Mouse (Mus musculus) heart, embryonic 11.5 days (tissue): ENCODE results near the gene Derl2. TPM values are rescaled to one million over a fixed set of nuclear protein-coding genes. Genes with fewer than 3 reads are reported as not detected.

Experiments
- ATAC-seq: fragments of 200-750 bp; cut with Nextera tagmentation; replicated peaks from 2 replicates; pipeline ENCODE4 v1.8.0; 2017; ENCODE audit warnings: moderate library complexity; ENCODE audit not compliant: insufficient number of reproducible peaks, low FRiP score, low TSS enrichment
- H3K27ac ChIP-seq: fragments of 300-500 bp; sonication (generic); 2 replicates; pipeline ENCODE4 v1.5.1; 2014; ENCODE audit warnings: mild to moderate bottlenecking, low read depth, low read length
- H3K27me3 ChIP-seq: fragments of 300-500 bp; sonication (generic); 2 replicates; pipeline ENCODE4 v1.6.1; 2014; ENCODE audit warnings: mild to moderate bottlenecking, low read length, mixed read lengths; ENCODE audit not compliant: control insufficient read depth, insufficient read depth
- H3K36me3 ChIP-seq: fragments of 300-500 bp; sonication (generic); 2 replicates; pipeline ENCODE4 v1.6.1; 2014; ENCODE audit warnings: mild to moderate bottlenecking, low read length, moderate library complexity, mixed read lengths; ENCODE audit not compliant: control insufficient read depth, insufficient read depth
- H3K4me1 ChIP-seq: fragments of 300-500 bp; sonication (generic); 2 replicates; pipeline ENCODE4 v1.6.1; 2014; ENCODE audit warnings: low read length; ENCODE audit not compliant: control insufficient read depth, insufficient read depth
- H3K4me2 ChIP-seq: fragments of 300-500 bp; sonication (generic); 2 replicates; pipeline ENCODE4 v1.6.1; 2014; ENCODE audit warnings: mild to moderate bottlenecking, moderate library complexity
- H3K4me3 ChIP-seq: fragments of 300-500 bp; sonication (generic); 2 replicates; pipeline ENCODE4 v1.5.1; 2014; ENCODE audit warnings: low read depth, low read length
- H3K9ac ChIP-seq: fragments of 300-500 bp; sonication (generic); 2 replicates; pipeline ENCODE4 v1.6.1; 2014; ENCODE audit warnings: mild to moderate bottlenecking, low read depth, low read length, moderate library complexity
- H3K9me3 ChIP-seq: fragments of 300-500 bp; sonication (generic); replicated peaks from 2 replicates; pipeline ENCODE4 v1.6.1; 2016; ENCODE audit warnings: low read length; ENCODE audit not compliant: control insufficient read depth
- WGBS: fragments of 180-500 bp; shearing (Covaris S2); extraction: QIAGEN DNeasy Blood & Tissue Kit; methylation state at CpG from one replicate; pipeline ENCODE4 v1.1.7; 2014; ENCODE audit not compliant: insufficient replicate concordance; 5-methylcytosine and 5-hydroxymethylcytosine counted together
- polyA plus RNA-seq: library from polyadenylated mRNA; unstranded; fragments of >200 nt; fragmentation: Nextera tagmentation; extraction: Ambion mirVana; gene quantifications from 2 replicates; pipeline ENCODE4 v1.2.1, GENCODE M21; 2014

Gene Derl2
- 34.7 and 34.8 TPM in 2 replicates for polyA plus RNA-seq

- Histone ChIP-seq H3K4me1 (peaks cover 7% of the 10 kb centered on the region; the same call in 1 of the 2 replicates), H3K4me2 (peak within 1 kb of the TSS; percentile 84), H3K36me3 (peaks cover 8% of the 10 kb centered on the region; the same call in 1 of the 2 replicates), H3K27me3 (no peaks in the 10 kb centered on the region), H3K4me3 (peak within 1 kb of the TSS; percentile 89), H3K27ac (peak within 1 kb of the TSS; percentile 98), H3K9me3 (no peaks in the 10 kb centered on the region), H3K9ac (peak within 1 kb of the TSS; percentile 93)
- under 1% methylated on average over 71 of the region's 71 CpGs for WGBS
- peak; percentile 100 for ATAC-seq
Measured at GRCm38 (mm10) chr11:71019201-71020068, at the start of gene Derl2, which contains the start of gene Mis12. Gene Derl2 (minus strand): TSS chr11:71019841. Gene Mis12 (plus strand): TSS chr11:71019611.

DNA sequence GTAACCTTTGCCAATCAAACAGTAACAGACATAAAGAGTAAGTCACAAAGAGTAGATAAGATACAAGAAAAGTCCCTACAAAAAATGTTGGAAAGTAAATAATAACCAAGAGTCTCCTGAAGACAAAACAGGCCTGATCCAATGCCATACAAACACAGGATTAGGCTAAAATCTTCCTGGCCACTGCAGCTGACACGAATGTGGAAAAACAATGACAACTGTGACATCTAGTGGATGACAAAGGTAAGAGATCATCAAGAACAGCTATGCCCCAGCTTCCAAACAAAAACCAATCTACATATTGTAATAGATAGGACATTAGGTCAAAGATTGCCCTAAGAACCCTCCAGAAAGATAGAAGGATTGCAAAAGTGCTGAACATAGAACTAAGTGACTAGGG lies 32.9 kb upstream of the Derl2 start:
- Histone ChIP-seq H3K27me3 (no peaks in the 10 kb centered on the region), H3K4me2 (no peak overlapping the region), H3K36me3 (no peaks in the 10 kb centered on the region), H3K9me3 (no peaks in the 10 kb centered on the region), H3K9ac (no peak overlapping the region), H3K4me3 (no peak overlapping the region), H3K27ac (no peak overlapping the region), H3K4me1 (no peaks in the 10 kb centered on the region)
- ATAC-seq: no peak
- WGBS: 0% methylated on average over 1 of the region's 1 CpGs

DNA sequence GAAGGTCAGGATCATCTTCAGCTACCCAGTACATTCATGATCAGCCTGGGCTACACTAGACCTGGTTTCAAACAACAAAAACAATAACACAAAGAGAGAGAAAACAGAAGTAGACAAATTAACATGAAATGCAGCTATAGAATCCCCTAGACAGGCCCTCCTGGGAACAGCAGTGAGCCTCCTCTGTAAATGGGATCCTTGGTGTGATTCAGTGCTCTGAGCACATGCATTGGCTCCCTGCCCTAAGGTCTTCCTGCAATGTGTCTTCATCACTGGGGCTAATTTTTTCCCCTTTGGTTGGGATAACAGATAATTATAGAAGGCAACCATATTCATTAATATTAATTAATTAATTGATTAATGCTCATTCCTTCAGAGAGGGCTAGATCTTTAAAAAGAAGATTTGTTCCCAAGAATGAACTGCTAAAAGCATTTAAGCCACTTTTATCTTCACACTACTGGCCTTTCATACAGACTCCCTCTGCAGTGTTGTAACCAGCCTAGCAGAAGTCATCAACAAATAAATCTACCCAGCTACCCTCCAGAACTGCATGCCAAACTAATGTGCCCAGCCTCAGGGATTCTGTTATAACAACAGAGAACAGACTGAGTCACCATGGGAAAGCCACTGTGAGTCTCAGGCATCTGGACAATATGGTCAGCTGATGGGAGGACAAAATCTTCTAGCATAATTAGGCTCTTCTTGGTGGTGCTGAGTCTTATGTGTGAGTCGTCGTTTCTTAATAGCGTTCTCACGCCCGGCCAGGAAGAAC lies 20.1 kb upstream of the Derl2 start:
- no peak overlapping the region for H3K4me2 ChIP-seq
- no peak for ATAC-seq
- H3K9ac ChIP-seq: no peak overlapping the region
- no peaks in the 10 kb centered on the region for H3K4me1 ChIP-seq
- no peaks in the 10 kb centered on the region for H3K27me3 ChIP-seq
- no peaks in the 10 kb centered on the region for H3K9me3 ChIP-seq
- H3K36me3 ChIP-seq: no peaks in the 10 kb centered on the region
- H3K27ac ChIP-seq: no peak overlapping the region
- no peak overlapping the region for H3K4me3 ChIP-seq
- 98% methylated on average over 5 of the region's 5 CpGs for WGBS

DNA sequence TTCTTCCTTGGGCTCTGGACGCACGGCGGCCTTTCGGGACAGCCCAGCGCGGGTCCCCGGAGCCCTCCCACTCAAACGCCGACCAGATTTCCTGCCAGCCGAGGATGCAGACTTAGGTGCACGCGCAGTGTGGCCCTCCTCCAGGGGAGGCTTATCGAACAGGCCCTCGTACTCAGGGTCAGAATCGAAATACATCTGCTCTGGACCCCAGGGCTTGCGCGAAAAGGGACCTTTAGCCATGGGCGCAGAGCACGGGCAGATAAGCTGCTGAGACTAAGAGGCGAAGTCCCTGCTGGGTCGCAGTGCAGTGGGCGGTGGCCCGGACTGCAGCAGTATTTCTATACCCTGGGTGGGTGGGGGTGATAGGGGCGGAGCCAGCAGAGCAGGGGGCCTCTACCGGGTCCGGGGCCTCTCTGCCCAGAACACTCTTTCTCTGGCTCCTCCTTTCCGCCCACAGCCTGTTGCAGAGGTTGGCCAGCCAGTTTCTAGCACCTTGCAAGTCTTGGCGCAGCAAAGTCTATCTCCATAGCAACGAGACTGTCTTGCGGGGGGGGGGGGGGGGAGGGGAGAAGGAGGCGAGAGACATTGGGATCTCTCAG lies 13.6 kb upstream of the Derl2 start, which contains the start of gene 6330403K07Rik:
Gene 6330403K07Rik (minus strand): TSS at position 351 of the 599 bp plus-strand sequence.
- no peaks in the 10 kb centered on the region for H3K36me3 ChIP-seq
- ATAC-seq: peak; percentile 93
- no peaks in the 10 kb centered on the region for H3K4me1 ChIP-seq
- H3K27ac ChIP-seq: peak within 1 kb of the TSS; percentile 77
- WGBS: under 1% methylated on average over 28 of the region's 31 CpGs
- H3K27me3 ChIP-seq: no peaks in the 10 kb centered on the region
- no peaks in the 10 kb centered on the region for H3K9me3 ChIP-seq
- H3K4me3 ChIP-seq: peak within 1 kb of the TSS; percentile 61
- H3K4me2 ChIP-seq: peak within 1 kb of the TSS; percentile 84
- peak within 1 kb of the TSS; percentile 70 for H3K9ac ChIP-seq

DNA sequence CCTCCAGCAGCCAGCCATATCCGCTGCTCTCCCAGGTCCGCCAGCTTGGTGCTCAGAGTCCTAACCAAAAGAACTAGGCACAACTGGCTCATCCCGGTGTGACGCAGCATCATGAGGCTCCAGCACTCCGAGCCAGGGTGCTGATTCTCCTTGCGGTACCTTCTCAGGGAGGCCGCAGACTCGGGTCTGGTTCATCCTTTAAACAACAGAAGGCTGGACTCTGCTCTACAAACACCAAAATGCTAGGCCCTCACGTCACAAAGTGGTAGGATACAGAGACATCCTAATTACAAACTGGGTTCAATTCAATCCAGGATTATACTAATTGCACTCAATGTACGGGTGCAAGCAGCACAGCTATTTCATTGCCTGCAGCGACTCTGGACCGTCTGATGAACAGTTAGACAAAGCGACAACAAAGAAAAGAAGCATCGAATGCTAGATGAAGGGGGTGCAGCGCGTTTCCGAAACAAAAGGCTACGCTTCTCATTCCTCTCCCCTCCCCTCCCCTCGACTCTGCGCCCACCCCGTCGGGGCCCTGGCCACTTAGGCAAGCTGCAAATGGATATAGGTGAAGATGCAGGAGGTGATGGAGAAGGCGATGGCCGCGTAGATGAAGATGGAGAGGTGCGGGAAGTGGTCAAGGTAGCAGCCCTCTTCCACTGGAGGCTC lies 13.0 kb upstream of the Derl2 start:
- Histone ChIP-seq H3K9ac (peak overlapping the region; percentile 70), H3K4me2 (peak overlapping the region; percentile 84), H3K27ac (peak overlapping the region; percentile 77), H3K27me3 (no peaks in the 10 kb centered on the region), H3K9me3 (no peaks in the 10 kb centered on the region), H3K4me3 (peak overlapping the region; percentile 61), H3K4me1 (no peaks in the 10 kb centered on the region), H3K36me3 (peaks cover 6% of the 10 kb centered on the region; the same call in 1 of the 2 replicates)
- whole genome bisulfite sequencing: 11% methylated on average over 26 of the region's 26 CpGs
- ATAC-seq: no peak; the same call in 1 of the 2 replicates

GRCm38 (mm10) chr11:71032070-71032469 lies 12.4 kb upstream of the Derl2 start:
- no peaks in the 10 kb centered on the region for H3K4me1 ChIP-seq
- no peak for ATAC-seq
- no peaks in the 10 kb centered on the region for H3K27me3 ChIP-seq
- H3K36me3 ChIP-seq: peaks cover 7% of the 10 kb centered on the region; the same call in 1 of the 2 replicates
- peak overlapping the region; percentile 61 for H3K4me3 ChIP-seq
- no peaks in the 10 kb centered on the region for H3K9me3 ChIP-seq
- H3K9ac ChIP-seq: peak overlapping the region; percentile 70; the same call in 1 of the 2 replicates
- peak overlapping the region; percentile 84 for H3K4me2 ChIP-seq
- WGBS: 70% methylated on average over 7 of the region's 7 CpGs
- H3K27ac ChIP-seq: no peak overlapping the region

DNA sequence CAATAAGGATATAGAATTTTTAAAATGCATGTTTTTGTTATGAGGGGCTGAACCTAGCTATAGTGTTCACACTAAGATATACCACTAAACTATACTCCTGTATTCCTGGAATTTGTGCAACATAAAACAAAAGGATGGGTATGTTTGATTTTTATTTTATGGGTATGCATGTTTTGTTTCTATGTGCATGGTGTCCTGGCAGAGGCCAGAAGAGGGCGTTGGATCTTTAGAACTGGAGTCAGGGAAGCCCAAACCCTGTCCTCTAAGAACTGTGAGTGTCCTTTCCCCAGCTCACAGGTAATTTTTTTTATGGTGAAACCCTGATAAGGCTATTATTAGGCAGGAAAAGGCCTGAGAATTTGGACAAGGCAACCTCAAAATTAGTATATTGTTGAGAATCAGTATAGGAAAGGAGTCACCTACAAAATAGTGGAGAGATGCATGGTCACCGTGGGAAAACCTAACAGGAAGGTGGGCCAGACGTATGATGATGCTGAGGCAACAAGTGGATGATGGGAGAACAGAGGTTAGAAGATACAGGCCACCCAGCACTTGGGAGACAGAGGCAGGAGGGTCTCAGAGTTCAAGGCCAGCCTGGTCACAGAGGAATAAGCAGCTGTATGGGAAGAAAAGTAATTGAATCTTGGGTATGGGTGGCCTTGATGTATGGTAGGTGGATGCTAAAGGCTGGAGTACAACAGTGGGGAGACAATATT lies 9.9 kb upstream of the Derl2 start:
- Histone ChIP-seq H3K4me3 (no peak overlapping the region), H3K27me3 (no peaks in the 10 kb centered on the region), H3K36me3 (peaks cover 14% of the 10 kb centered on the region), H3K4me1 (no peaks in the 10 kb centered on the region), H3K9ac (no peak overlapping the region), H3K9me3 (no peaks in the 10 kb centered on the region), H3K27ac (no peak overlapping the region), H3K4me2 (no peak overlapping the region)
- ATAC-seq: no peak
- 73% methylated on average over 3 of the region's 3 CpGs for WGBS
